Mouse (Mus musculus) adipocyte (in vitro differentiated cells): ENCODE data around the gene Gpc6.
A peak's percentile ranks its signal among the peaks of the same experiment; 100 is the strongest.

Source experiments
- DNase-seq: peaks from one replicate; pipeline ENCODE4 v3.0.0-alpha.2; 2016; ENCODE audit warnings: low spot score

The Gpc6 gene

GRCm38 (mm10) chr14:117473378-117473777, 548.3 kb downstream of the Gpc6 start:
- no peak for DNase-seq

GRCm38 (mm10) chr14:117478879-117479278, 553.8 kb downstream of the Gpc6 start:
- no peak for DNase-seq

- DNase-seq: no peak
Measured at GRCm38 (mm10) chr14:117487161-117487754, 562.1 kb downstream of the Gpc6 start.

DNA sequence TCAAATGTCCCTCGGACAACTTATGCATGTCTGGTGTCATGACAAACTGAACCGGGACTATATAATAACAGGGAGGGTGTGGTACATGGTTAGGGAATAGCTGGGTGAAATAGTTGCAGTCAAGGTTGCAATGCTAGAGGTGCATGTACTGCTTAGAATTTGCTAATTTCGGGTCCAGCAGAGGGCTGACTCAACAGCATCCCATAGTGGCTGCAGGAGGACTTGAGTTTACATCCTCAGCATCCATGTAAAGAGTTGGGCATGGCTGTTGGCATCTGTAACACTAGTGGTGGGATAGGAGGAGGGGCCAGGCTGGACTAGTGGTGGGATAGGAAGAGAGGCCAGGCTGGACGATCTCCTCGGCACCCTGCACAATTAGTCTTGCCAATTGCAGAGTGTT, 565.4 kb downstream of the Gpc6 start:
- DNase-seq: peak; percentile 5

GRCm38 (mm10) chr14:117495118-117495517, 570.0 kb downstream of the Gpc6 start:
- DNase-seq: no peak

- DNase-seq: no peak
Measured at GRCm38 (mm10) chr14:117498785-117499184, 573.7 kb downstream of the Gpc6 start.

- DNase-seq: no peak
Measured at GRCm38 (mm10) chr14:117499354-117499753, 574.2 kb downstream of the Gpc6 start.

- no peak for DNase-seq
Measured at GRCm38 (mm10) chr14:117514829-117515228, 589.7 kb downstream of the Gpc6 start.

DNA sequence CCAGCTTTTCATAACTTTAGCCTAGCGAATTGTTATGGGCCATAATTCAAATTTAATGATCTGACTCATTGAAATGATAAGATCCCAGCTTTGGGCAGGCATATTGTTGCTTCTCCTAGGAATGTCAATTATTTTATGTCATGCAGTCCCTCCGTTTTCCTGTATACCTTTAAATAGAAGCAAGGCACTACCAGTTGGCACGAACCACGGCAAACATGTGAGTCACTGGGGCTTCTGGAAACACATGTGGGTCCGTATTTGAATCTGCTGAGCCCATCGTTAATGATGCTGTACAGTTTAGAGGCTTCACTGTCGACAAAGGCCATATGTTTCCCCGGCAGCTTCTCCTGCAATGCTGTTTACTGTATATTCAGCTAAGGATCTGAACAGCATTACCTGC, 594.5 kb downstream of the Gpc6 start:
- DNase-seq: peak; percentile 8

DNA sequence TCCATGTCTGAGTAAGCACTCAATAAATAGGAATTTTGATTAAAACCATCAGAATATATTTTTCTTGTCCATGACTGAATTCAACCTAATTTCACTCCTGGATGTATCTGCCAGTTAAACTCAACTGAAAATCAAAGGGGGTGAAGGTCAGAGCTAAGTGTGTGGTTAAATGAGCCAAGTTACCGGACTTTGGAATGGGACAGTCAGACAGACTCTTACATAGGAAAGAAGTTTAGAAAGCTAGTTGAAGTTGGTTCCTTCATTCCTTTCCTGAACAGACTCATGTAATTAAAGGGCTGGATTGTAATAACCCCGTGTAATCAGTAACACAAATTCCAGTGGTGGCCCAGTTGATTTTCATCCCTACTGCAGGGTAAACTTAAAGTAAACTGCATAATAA, 595.6 kb downstream of the Gpc6 start:
- no peak for DNase-seq

- DNase-seq: no peak
Measured at GRCm38 (mm10) chr14:117525133-117525532, 600.0 kb downstream of the Gpc6 start.

GRCm38 (mm10) chr14:117527053-117527452, 601.9 kb downstream of the Gpc6 start:
- DNase-seq: no peak

DNA sequence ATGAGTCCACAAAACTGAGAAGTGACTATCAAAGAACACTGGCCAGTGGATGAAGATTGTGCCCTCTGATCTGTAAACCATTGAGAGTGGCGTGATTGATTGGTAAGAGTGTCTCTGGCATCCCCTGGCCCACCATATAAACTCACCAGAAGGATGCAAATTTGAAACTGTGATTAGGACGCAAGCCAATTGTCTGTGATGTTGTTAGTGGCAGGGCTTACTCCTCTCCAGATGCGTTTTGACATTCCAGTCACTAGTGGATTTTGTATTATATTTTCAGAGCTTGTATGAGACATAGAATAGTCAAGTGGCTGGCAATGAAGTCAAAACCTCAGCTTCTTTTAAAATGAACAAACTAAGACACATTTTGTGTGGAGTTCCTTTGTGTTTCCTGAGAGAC, 604.3 kb downstream of the Gpc6 start:
- DNase-seq: no peak

GRCm38 (mm10) chr14:117552776-117553175, 627.7 kb downstream of the Gpc6 start:
- DNase-seq: no peak

GRCm38 (mm10) chr14:117556715-117557320, 631.7 kb downstream of the Gpc6 start:
- DNase-seq: no peak

GRCm38 (mm10) chr14:117562146-117562545, 637.0 kb downstream of the Gpc6 start:
- DNase-seq: no peak

- no peak for DNase-seq
Measured at GRCm38 (mm10) chr14:117569278-117569677, 644.2 kb downstream of the Gpc6 start.

DNA sequence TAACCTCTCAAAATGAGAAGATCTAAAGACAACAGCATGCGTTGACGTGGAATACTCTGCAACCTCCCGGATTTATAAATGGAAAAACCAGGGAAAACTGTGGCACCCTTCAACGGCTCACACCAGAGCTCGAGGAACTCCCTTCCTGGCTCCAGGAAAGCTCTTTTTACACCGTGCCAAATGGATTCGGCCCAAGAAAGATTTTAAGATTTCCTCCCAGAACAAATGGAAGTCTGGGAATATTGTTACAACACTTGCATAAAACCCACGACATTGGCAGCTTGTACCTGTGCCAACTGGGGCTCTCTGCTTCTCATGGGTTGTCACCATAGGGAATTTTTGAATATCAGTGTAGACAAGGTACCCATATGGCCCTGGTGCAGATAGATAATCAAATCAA, 647.1 kb downstream of the Gpc6 start:
- DNase-seq: peak; percentile 80

GRCm38 (mm10) chr14:117574216-117574615, 649.1 kb downstream of the Gpc6 start:
- DNase-seq: no peak

DNA sequence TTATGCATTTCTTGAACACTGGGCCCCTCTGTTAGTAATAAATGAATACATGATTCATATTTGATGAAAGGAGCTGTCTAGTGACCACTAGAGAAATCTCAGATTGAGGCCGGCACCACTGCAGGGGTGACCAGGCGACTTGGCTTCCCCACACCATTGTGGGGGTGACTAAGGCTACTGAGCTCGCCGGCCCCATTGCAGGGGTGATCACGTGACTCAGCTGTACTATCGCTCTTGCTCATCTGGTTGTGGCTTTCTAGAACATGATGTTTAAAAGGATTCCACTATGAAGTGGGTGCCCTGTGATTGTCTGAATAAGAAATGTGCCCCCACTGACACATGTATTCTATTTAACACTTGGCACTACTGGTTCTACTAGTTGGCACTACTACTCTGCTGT, 656.6 kb downstream of the Gpc6 start:
- no peak for DNase-seq

DNA sequence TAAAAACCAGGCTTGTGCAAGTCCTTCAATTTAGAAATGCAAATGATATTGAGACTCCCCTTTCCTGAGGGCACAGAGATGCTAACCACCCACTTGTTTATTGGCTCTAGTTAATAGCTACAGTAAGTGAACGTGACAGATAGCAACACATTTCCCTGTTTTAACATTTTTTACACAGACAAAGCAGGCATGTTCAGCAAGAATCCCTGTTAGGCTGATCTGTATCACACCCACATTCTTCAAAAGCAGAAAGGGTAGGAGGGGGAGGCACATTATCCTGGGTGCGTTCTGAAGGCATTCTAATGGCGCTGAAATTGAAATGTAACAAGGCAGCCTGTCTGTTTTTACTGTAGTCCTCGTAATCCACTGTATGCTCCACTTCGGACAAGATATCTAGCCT, 674.6 kb downstream of the Gpc6 start:
- DNase-seq: no peak

DNA sequence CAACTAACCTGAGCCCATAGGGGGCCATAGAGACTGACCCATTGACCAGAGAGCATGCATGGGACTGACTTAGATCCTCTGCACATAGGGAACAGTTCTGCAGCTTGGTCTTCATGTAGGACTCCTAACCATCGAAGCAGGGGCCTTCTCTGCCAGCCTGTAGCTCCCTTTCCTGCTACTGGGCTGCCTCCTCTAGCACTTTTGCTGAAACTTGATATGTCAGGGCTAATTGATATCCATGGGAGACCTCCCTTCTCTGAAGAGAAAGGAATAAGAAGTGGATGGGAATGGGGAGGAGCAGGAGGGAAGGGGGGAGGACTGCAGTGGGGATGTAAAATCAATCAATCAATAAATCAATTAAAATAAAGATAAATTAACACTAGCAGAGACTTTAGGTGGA, 678.7 kb downstream of the Gpc6 start:
- DNase-seq: no peak

GRCm38 (mm10) chr14:117605750-117606149, 680.6 kb downstream of the Gpc6 start:
- no peak for DNase-seq

- no peak for DNase-seq
Measured at GRCm38 (mm10) chr14:117611113-117611512, 686.0 kb downstream of the Gpc6 start.
